Mouse (Mus musculus) small intestine, adult 2 months (tissue): ENCODE measurements around the gene Cacnb4. TPM values are rescaled to one million over a fixed set of nuclear protein-coding genes. Genes with fewer than 3 reads are reported as not detected.

ENCODE experiments used
- H3K27ac ChIP-seq: fragments of 200-500 bp; 2 replicates; pipeline ENCODE4 v1.5.1; 2012; ENCODE audit warnings: low read depth, low read length, control low read depth, inconsistent platforms; ENCODE audit not compliant: insufficient read depth
- H3K27me3 ChIP-seq: fragments of 200-500 bp; 2 replicates; pipeline ENCODE4 v1.6.1; 2012; ENCODE audit warnings: mild to moderate bottlenecking, moderate library complexity, low read length, inconsistent platforms; ENCODE audit not compliant: control insufficient read depth, insufficient read depth
- H3K36me3 ChIP-seq: fragments of 200-500 bp; 2 replicates; pipeline ENCODE4 v1.6.1; 2012; ENCODE audit warnings: mild to moderate bottlenecking, low read length, control low read depth, inconsistent platforms; ENCODE audit not compliant: control insufficient read depth, insufficient read depth
- H3K4me1 ChIP-seq: fragments of 200-500 bp; 2 replicates; pipeline ENCODE4 v1.6.1; 2012; ENCODE audit warnings: low read length, inconsistent platforms, mixed read lengths; ENCODE audit not compliant: control insufficient read depth, insufficient read depth, insufficient read length
- H3K4me3 ChIP-seq: fragments of 200-500 bp; 2 replicates; pipeline ENCODE4 v1.5.1; 2012; ENCODE audit warnings: low read depth, mild to moderate bottlenecking, control low read depth, inconsistent platforms, low read length, moderate library complexity
- CTCF ChIP-seq: fragments of 200-500 bp; IDR thresholded peaks from 2 replicates; pipeline ENCODE4 v1.5.1; 2012; ENCODE audit warnings: low read depth, mild to moderate bottlenecking, control low read depth, inconsistent platforms, low read length, moderate library complexity, mixed read lengths; ENCODE audit not compliant: insufficient replicate concordance, insufficient read length; ENCODE audit errors: extremely low read depth
- POLR2A ChIP-seq: fragments of 200-500 bp; IDR thresholded peaks from 2 replicates; pipeline ENCODE4 v1.6.1; 2012; ENCODE audit warnings: low read depth, mild to moderate bottlenecking, control low read depth, inconsistent platforms, low read length, moderate library complexity
- WGBS: fragments of 180-500 bp; shearing (Covaris S2); methylation state at CpG from one replicate; pipeline ENCODE4 v1.1.7; 2018; 5-methylcytosine and 5-hydroxymethylcytosine counted together
- polyA plus RNA-seq: library from polyadenylated mRNA; depleted of rRNA; stranded (reverse); fragments of >200 nt; gene quantifications from 2 replicates; pipeline ENCODE4 v1.2.3, GENCODE M21; 2012

Cacnb4 gene
- polyA plus RNA-seq, 1 experiment: 0.03 TPM

GRCm38 (mm10) chr2:52701368-52702036 is 24.9 kb upstream of the Cacnb4 start:
- Histone ChIP-seq H3K4me1 (no peaks in the 10 kb centered on the region), H3K36me3 (peaks cover 24% of the 10 kb centered on the region), H3K27ac (no peak overlapping the region), H3K27me3 (no peaks in the 10 kb centered on the region), H3K4me3 (no peak overlapping the region)
- WGBS: 95% methylated on average over 11 of the region's 11 CpGs
- TF ChIP-seq POLR2A: no peak
- no peak for TF ChIP-seq CTCF

GRCm38 (mm10) chr2:52700352-52700751 is 23.7 kb upstream of the Cacnb4 start:
- Histone ChIP-seq H3K27me3 (no peaks in the 10 kb centered on the region), H3K4me1 (no peaks in the 10 kb centered on the region), H3K36me3 (peaks cover 20% of the 10 kb centered on the region), H3K4me3 (no peak overlapping the region), H3K27ac (no peak overlapping the region)
- 85% methylated on average over 5 of the region's 5 CpGs for whole genome bisulfite sequencing
- TF ChIP-seq CTCF (no peak), POLR2A (no peak)

- 73% methylated on average over 6 of the region's 6 CpGs for WGBS
- Histone ChIP-seq H3K36me3 (peaks cover 14% of the 10 kb centered on the region), H3K27me3 (no peaks in the 10 kb centered on the region), H3K4me1 (no peaks in the 10 kb centered on the region), H3K4me3 (no peak overlapping the region), H3K27ac (no peak overlapping the region)
- TF ChIP-seq CTCF: no peak
- TF ChIP-seq POLR2A: no peak
Observed at GRCm38 (mm10) chr2:52694604-52695003, 18.0 kb upstream of the Cacnb4 start.

GRCm38 (mm10) chr2:52691745-52692144 is 15.1 kb upstream of the Cacnb4 start:
- TF ChIP-seq POLR2A: no peak
- TF ChIP-seq CTCF: no peak
- 85% methylated on average over 4 of the region's 4 CpGs for WGBS
- Histone ChIP-seq H3K27me3 (no peaks in the 10 kb centered on the region), H3K36me3 (peaks cover 14% of the 10 kb centered on the region), H3K27ac (no peak overlapping the region), H3K4me1 (no peaks in the 10 kb centered on the region), H3K4me3 (no peak overlapping the region)

GRCm38 (mm10) chr2:52686601-52687000 is 10.0 kb upstream of the Cacnb4 start:
- no peaks in the 10 kb centered on the region for H3K4me1 ChIP-seq
- WGBS: 80% methylated on average over 6 of the region's 6 CpGs
- TF ChIP-seq CTCF (no peak), POLR2A (no peak)
- no peaks in the 10 kb centered on the region for H3K36me3 ChIP-seq
- no peak overlapping the region for H3K27ac ChIP-seq
- no peak overlapping the region for H3K4me3 ChIP-seq
- H3K27me3 ChIP-seq: no peaks in the 10 kb centered on the region

- Histone ChIP-seq H3K4me3 (no peak overlapping the region), H3K4me1 (peaks cover 6% of the 10 kb centered on the region), H3K27ac (no peak overlapping the region), H3K27me3 (peaks cover 19% of the 10 kb centered on the region), H3K36me3 (no peaks in the 10 kb centered on the region)
- TF ChIP-seq CTCF (no peak), POLR2A (no peak)
- WGBS: 70% methylated on average over 4 of the region's 4 CpGs
Observed at GRCm38 (mm10) chr2:52677589-52677988, 958 bp upstream of the Cacnb4 start.

GRCm38 (mm10) chr2:52676913-52677303 is 277 bp upstream of the Cacnb4 start:
- H3K27ac ChIP-seq: no peak overlapping the region
- H3K36me3 ChIP-seq: no peaks in the 10 kb centered on the region
- H3K4me1 ChIP-seq: peaks cover 6% of the 10 kb centered on the region
- H3K27me3 ChIP-seq: peaks cover 19% of the 10 kb centered on the region
- no peak for TF ChIP-seq POLR2A
- TF ChIP-seq CTCF: no peak
- WGBS: 17% methylated on average over 6 of the region's 6 CpGs
- H3K4me3 ChIP-seq: no peak overlapping the region

GRCm38 (mm10) chr2:52675278-52675987 is 1.2 kb downstream of the Cacnb4 start:
- H3K36me3 ChIP-seq: no peaks in the 10 kb centered on the region
- H3K27ac ChIP-seq: no peak overlapping the region
- peaks cover 6% of the 10 kb centered on the region for H3K4me1 ChIP-seq
- TF ChIP-seq POLR2A (no peak), CTCF (no peak)
- peak overlapping the region; percentile 73 for H3K4me3 ChIP-seq
- peaks cover 19% of the 10 kb centered on the region for H3K27me3 ChIP-seq
- under 1% methylated on average over 42 of the region's 42 CpGs for WGBS
